Mouse (Mus musculus) limb, embryonic 14.5 days (tissue): ENCODE measurements around the gene Snx4. TPM values are rescaled to one million over a fixed set of nuclear protein-coding genes. Genes with fewer than 3 reads are reported as not detected.

Experiments
- ATAC-seq: fragments of 200-750 bp; cut with Nextera tagmentation; 2 replicates; pipeline ENCODE4 v1.8.0; 2017; ENCODE audit warnings: low read depth, moderate number of reproducible peaks, moderate TSS enrichment; ENCODE audit not compliant: low FRiP score
- DNase-seq: peaks from one replicate; pipeline ENCODE4 v3.0.0-alpha.2; 2015; ENCODE audit warnings: low spot score
- H3K27ac ChIP-seq: fragments of 300-500 bp; sonication (generic); replicated peaks from 2 replicates; pipeline ENCODE4 v1.5.1; 2014; ENCODE audit warnings: low read depth, mild to moderate bottlenecking, low read length, moderate library complexity, mixed read lengths
- H3K27me3 ChIP-seq: fragments of 300-500 bp; sonication (generic); 2 replicates; pipeline ENCODE4 v1.6.1; 2014; ENCODE audit warnings: low read length, mixed read lengths; ENCODE audit not compliant: control insufficient read depth, insufficient read depth
- H3K36me3 ChIP-seq: fragments of 300-500 bp; sonication (generic); 2 replicates; pipeline ENCODE4 v1.6.1; 2014; ENCODE audit warnings: mild to moderate bottlenecking, low read length, moderate library complexity, mixed read lengths; ENCODE audit not compliant: control insufficient read depth, insufficient read depth
- H3K4me1 ChIP-seq: fragments of 300-500 bp; sonication (generic); 2 replicates; pipeline ENCODE4 v1.6.1; 2014; ENCODE audit warnings: antibody characterized with exemption, low read length, mixed read lengths; ENCODE audit not compliant: control insufficient read depth, insufficient read depth
- H3K4me2 ChIP-seq: fragments of 300-500 bp; sonication (generic); replicated peaks from 2 replicates; pipeline ENCODE4 v1.6.1; 2014; ENCODE audit warnings: low read depth, mild to moderate bottlenecking, low read length, moderate library complexity; ENCODE audit not compliant: severe bottlenecking
- H3K4me3 ChIP-seq: fragments of 300-500 bp; sonication (generic); replicated peaks from 2 replicates; pipeline ENCODE4 v1.5.1; 2014; ENCODE audit warnings: low read length
- H3K9ac ChIP-seq: fragments of 300-500 bp; sonication (generic); 2 replicates; pipeline ENCODE4 v1.6.1; 2014; ENCODE audit warnings: mild to moderate bottlenecking, low read depth, low read length, moderate library complexity; ENCODE audit not compliant: severe bottlenecking
- H3K9me3 ChIP-seq: fragments of 300-500 bp; sonication (generic); 2 replicates; pipeline ENCODE4 v1.6.1; 2016; ENCODE audit warnings: low read length; ENCODE audit not compliant: control insufficient read depth
- POLR2A ChIP-seq: fragments of 200-500 bp; IDR thresholded peaks from 2 replicates; pipeline ENCODE4 v1.8.0; 2012; ENCODE audit warnings: inconsistent platforms, mild to moderate bottlenecking, moderate library complexity, borderline replicate concordance; ENCODE audit not compliant: insufficient read depth, insufficient read length; ENCODE audit errors: extremely low read depth
- WGBS: fragments of 180-500 bp; shearing (Covaris S2); extraction: QIAGEN DNeasy Blood & Tissue Kit; methylation state at CpG from one replicate; pipeline ENCODE4 v1.1.7; 2014; 5-methylcytosine and 5-hydroxymethylcytosine counted together
- polyA plus RNA-seq, 2 experiments: library from polyadenylated mRNA; depleted of rRNA in 1 of 2; stranded (reverse) in 1 of 2; unstranded in 1 of 2; fragments of >200 nt; fragmentation: Nextera tagmentation in 1 of 2; extraction: Ambion mirVana in 1 of 2; gene quantifications; 2 replicates each; pipeline versions ENCODE4 v1.2.1 to v1.2.3; 2012 to 2014

Gene Snx4
- polyA plus RNA-seq, 2 experiments: 43.0 to 96.6 TPM

DNA sequence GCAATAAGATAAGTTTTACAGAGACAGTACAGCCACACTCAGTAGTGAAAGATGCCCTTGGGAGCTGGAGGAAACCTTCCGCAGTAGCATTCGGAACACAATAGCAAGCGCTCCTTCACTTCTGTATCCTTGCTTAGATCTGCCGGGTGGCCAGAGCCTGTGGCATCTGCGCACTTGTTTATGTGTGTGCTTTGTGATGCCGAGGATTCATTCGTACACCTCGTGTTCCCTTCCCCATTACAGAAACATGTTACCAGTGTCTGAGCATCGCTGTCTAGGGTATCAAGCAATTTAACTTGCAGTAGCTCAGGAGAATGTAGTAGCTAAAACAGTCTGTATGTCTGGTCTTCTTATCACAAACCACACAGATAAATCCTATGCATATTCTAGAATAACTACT is 44.1 kb downstream of the Snx4 start:
- H3K36me3 ChIP-seq: peaks cover 93% of the 10 kb centered on the region
- 0 out of 2 replicates have a peak, but pooled peaks cover 3% of the 10 kb centered on the region for H3K9me3 ChIP-seq
- no peak for TF ChIP-seq POLR2A
- DNase-seq: no peak
- H3K27ac ChIP-seq: no peak overlapping the region
- H3K4me2 ChIP-seq: no peak overlapping the region
- H3K4me1 ChIP-seq: no peaks in the 10 kb centered on the region
- no peak overlapping the region for H3K9ac ChIP-seq
- WGBS: 99% methylated on average over 9 of the region's 9 CpGs
- no peak for ATAC-seq
- H3K4me3 ChIP-seq: no peak overlapping the region
- H3K27me3 ChIP-seq: no peaks in the 10 kb centered on the region

DNA sequence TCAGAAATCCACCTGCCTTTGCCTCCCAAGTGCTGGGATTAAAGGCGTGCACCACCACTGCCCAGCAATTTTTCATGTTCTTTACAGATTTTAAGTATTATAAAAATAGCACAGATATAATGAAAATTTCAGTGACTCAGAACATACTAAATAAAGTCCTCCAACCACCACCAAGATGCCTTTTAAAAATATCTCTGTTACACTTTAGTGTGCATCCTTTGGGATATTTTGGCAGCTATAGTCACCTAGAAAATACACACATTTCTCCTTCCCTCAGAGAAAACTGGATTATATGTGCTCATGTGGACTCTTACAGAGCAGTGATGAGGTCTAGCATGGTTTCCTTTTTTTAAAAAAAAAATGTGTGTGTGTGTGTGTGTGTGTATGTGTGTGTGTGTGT is 46.3 kb downstream of the Snx4 start:
- H3K4me3 ChIP-seq: no peak overlapping the region
- no peaks in the 10 kb centered on the region for H3K27me3 ChIP-seq
- H3K4me1 ChIP-seq: no peaks in the 10 kb centered on the region
- H3K9ac ChIP-seq: no peak overlapping the region
- DNase-seq (no peak), ATAC-seq (no peak)
- no peak overlapping the region for H3K4me2 ChIP-seq
- H3K27ac ChIP-seq: no peak overlapping the region
- H3K9me3 ChIP-seq: no peaks in the 10 kb centered on the region
- WGBS: 100% methylated on average over 1 of the region's 1 CpGs
- H3K36me3 ChIP-seq: peaks cover 85% of the 10 kb centered on the region
- TF ChIP-seq POLR2A: no peak

DNA sequence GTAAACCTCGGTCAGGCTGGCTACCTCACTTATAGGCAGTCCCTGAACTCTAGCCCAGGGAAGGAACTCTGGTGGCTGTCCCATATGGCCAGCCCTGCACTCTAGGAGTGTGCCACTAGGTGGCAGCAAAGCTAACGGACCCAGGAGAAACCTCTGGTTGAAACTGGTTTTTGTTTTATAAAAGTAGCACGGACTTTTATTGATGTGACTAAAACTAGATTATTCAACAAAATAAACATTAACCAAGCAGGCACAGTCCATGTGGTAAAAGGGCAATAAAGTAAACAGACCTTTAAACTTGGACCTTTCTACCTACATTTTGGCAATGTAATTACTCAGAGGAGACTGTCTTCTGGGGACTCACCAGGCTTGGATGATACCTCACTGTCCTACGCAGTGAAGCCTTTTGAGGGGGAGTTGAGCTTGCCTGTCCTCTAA is 55.4 kb downstream of the Snx4 start:
- TF ChIP-seq POLR2A: no peak
- ATAC-seq: no peak; the same call in 1 of the 2 replicates

DNA sequence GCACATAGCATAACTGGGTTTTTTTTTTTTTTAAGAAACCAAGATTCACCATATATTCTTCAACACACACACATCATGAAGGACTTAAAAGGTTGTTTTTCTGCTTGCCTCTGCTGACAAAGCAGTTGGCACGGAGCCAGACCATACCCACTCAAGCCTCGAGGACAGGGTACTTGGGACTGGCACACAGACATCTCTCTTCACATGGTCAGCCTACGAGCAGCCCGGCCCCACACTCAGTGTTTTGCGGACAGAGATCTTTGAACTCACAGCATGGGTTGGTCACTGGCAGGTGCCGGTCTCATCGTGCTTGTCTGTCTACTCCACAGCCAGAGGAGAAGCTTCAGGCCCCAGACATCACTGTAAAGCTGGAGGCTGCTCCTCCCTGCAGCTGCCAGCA is 56.5 kb downstream of the Snx4 start:
- H3K4me2 ChIP-seq: no peak overlapping the region
- H3K4me1 ChIP-seq: no peaks in the 10 kb centered on the region
- H3K4me3 ChIP-seq: no peak overlapping the region
- DNase-seq (no peak), ATAC-seq (no peak)
- H3K27me3 ChIP-seq: no peaks in the 10 kb centered on the region
- no peak for TF ChIP-seq POLR2A
- no peak overlapping the region for H3K9ac ChIP-seq
- no peak overlapping the region for H3K27ac ChIP-seq
- H3K36me3 ChIP-seq: peaks cover 10% of the 10 kb centered on the region
- H3K9me3 ChIP-seq: no peaks in the 10 kb centered on the region
- WGBS: 75% methylated on average over 7 of the region's 7 CpGs

More for the DNA sequence above, 55.4 kb downstream of the Snx4 start:
- peak; percentile 82 for DNase-seq
- Histone ChIP-seq H3K36me3 (peaks cover 13% of the 10 kb centered on the region), H3K27me3 (no peaks in the 10 kb centered on the region), H3K27ac (no peak overlapping the region), H3K9ac (no peak overlapping the region; the same call in 1 of the 2 replicates), H3K9me3 (no peaks in the 10 kb centered on the region), H3K4me2 (peak overlapping the region; percentile 23; the same call in 1 of the 2 replicates), H3K4me3 (no peak overlapping the region), H3K4me1 (no peaks in the 10 kb centered on the region)
- 13% methylated on average over 4 of the region's 4 CpGs for WGBS

DNA sequence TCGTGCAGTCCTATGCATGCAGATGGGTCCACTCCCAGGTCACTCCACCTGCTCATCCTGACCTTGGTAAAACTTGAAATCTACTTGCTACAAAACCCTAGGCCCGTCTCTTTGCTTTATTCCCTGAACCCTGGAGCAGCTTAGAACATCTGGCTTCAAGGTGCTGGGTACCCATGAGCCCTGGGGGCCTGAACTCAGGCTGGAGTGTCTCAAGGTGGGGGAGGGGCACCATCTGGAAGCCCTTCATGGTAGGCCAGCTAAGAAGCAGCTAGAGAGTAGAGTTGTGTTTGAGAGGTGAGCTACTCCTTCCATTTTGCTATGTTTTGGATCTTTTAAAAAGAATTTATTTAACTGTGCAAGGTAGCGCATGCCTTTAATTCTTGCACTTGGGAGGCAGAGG is 57.8 kb downstream of the Snx4 start:
- H3K9ac ChIP-seq: no peak overlapping the region
- H3K27me3 ChIP-seq: no peaks in the 10 kb centered on the region
- H3K9me3 ChIP-seq: no peaks in the 10 kb centered on the region
- peaks cover 9% of the 10 kb centered on the region for H3K36me3 ChIP-seq
- H3K4me1 ChIP-seq: no peaks in the 10 kb centered on the region
- no peak overlapping the region for H3K4me2 ChIP-seq
- 57% methylated on average over 3 of the region's 3 CpGs for WGBS
- no peak overlapping the region for H3K4me3 ChIP-seq
- H3K27ac ChIP-seq: no peak overlapping the region
- DNase-seq (no peak), ATAC-seq (no peak)
- TF ChIP-seq POLR2A: no peak

DNA sequence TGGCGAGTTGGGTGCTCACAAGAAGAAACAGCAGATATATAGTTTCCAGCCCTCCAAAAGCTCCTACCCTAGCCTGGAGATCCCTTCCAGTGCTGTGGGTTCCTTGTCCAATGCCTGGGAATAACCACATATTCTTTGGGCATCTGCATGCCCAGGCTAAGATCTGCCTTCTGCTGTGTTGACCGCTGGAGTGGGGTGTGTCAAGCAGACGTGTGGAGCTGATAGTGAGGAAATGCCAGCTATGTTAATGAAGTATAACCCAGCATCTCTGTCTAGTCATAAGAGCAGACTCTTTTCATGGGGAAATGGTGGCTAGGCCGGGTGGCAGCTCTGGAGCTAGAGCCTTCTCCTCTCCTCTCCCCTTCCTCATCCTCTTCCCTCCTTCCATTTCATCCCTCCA is 64.4 kb downstream of the Snx4 start:
- ATAC-seq: no peak
- Histone ChIP-seq H3K36me3 (no peaks in the 10 kb centered on the region), H3K27me3 (no peaks in the 10 kb centered on the region), H3K4me2 (no peak overlapping the region), H3K9ac (no peak overlapping the region), H3K9me3 (no peaks in the 10 kb centered on the region), H3K27ac (no peak overlapping the region), H3K4me3 (no peak overlapping the region), H3K4me1 (peaks cover 9% of the 10 kb centered on the region)
- TF ChIP-seq POLR2A: no peak
- DNase-seq: no peak
- WGBS: 90% methylated on average over 4 of the region's 4 CpGs
